Mouse (Mus musculus) liver, embryonic 13.5 days (tissue): ENCODE measurements around the gene Fam71d. TPM values are rescaled to one million over a fixed set of nuclear protein-coding genes. Genes with fewer than 3 reads are reported as not detected.

Experiments used
- ATAC-seq: fragments of 200-750 bp; cut with Nextera tagmentation; 2 replicates; pipeline ENCODE4 v1.8.0; 2017; ENCODE audit warnings: low read depth, mild to moderate bottlenecking, moderate number of reproducible peaks, moderate library complexity
- DNase-seq: peaks from one replicate; pipeline ENCODE4 v3.0.0; 2022
- H3K27ac ChIP-seq: fragments of 300-500 bp; sonication (generic); 2 replicates; pipeline ENCODE4 v1.5.1; 2015; ENCODE audit warnings: moderate library complexity, mild to moderate bottlenecking, inconsistent platforms
- H3K27me3 ChIP-seq: fragments of 300-500 bp; sonication (generic); 2 replicates; pipeline ENCODE4 v1.6.1; 2015; ENCODE audit warnings: mild to moderate bottlenecking, inconsistent platforms
- H3K36me3 ChIP-seq: fragments of 300-500 bp; sonication (generic); 2 replicates; pipeline ENCODE4 v1.6.1; 2015; ENCODE audit warnings: mild to moderate bottlenecking, inconsistent platforms
- H3K4me1 ChIP-seq: fragments of 300-500 bp; sonication (generic); replicated peaks from 2 replicates; pipeline ENCODE4 v1.6.1; 2015; ENCODE audit warnings: inconsistent platforms
- H3K4me2 ChIP-seq: fragments of 300-500 bp; sonication (generic); 2 replicates; pipeline ENCODE4 v1.6.1; 2015; ENCODE audit warnings: inconsistent platforms, mild to moderate bottlenecking, moderate library complexity
- H3K4me3 ChIP-seq: fragments of 300-500 bp; sonication (generic); replicated peaks from 2 replicates; pipeline ENCODE4 v1.5.1; 2015; ENCODE audit warnings: mild to moderate bottlenecking, inconsistent platforms
- H3K9ac ChIP-seq: fragments of 300-500 bp; sonication (generic); 2 replicates; pipeline ENCODE4 v1.6.1; 2015; ENCODE audit warnings: mild to moderate bottlenecking, inconsistent platforms
- H3K9me3 ChIP-seq: fragments of 300-500 bp; sonication (generic); replicated peaks from 2 replicates; pipeline ENCODE4 v1.6.1; 2016; ENCODE audit warnings: inconsistent platforms
- WGBS: fragments of 180-500 bp; shearing (Covaris S2); methylation state at CpG from one replicate; pipeline ENCODE4 v1.1.7; 2015; ENCODE audit not compliant: insufficient replicate concordance; 5-methylcytosine and 5-hydroxymethylcytosine counted together
- polyA plus RNA-seq: library from polyadenylated mRNA; unstranded; fragments of >200 nt; fragmentation: Nextera tagmentation; extraction: Ambion mirVana; gene quantifications from 2 replicates; pipeline ENCODE4 v1.2.1, GENCODE M21; 2015

Fam71d gene
- polyA plus RNA-seq, 1 experiment from 2014 or later: not detected

DNA sequence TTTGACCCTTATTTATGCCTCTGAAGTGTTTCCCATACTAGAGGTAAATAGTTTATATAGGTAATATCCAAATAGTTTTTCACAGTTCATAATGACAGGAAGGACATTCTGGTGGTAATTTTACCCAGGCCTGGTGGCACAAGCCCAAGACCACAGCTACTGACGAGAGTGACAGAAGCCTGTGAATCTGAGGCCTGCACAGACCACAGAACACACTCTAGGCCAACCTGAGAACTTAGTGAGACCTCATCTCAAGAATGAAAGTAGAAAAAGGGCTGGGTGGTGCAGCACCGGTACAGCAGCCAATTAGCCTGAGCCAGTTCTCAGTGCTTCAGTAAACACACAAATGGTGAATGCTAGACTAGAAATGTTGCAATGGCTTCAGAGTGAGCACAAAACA lies 26.4 kb downstream of the Fam71d start:
- H3K27ac ChIP-seq: no peak overlapping the region
- no peak overlapping the region for H3K9ac ChIP-seq
- no peak for ATAC-seq
- H3K9me3 ChIP-seq: no peaks in the 10 kb centered on the region
- H3K36me3 ChIP-seq: no peaks in the 10 kb centered on the region
- no peak for DNase-seq
- no peak overlapping the region for H3K4me3 ChIP-seq
- H3K4me1 ChIP-seq: no peaks in the 10 kb centered on the region
- no peak overlapping the region for H3K4me2 ChIP-seq
- WGBS: 61% methylated on average over 2 of the region's 2 CpGs
- no peaks in the 10 kb centered on the region for H3K27me3 ChIP-seq

DNA sequence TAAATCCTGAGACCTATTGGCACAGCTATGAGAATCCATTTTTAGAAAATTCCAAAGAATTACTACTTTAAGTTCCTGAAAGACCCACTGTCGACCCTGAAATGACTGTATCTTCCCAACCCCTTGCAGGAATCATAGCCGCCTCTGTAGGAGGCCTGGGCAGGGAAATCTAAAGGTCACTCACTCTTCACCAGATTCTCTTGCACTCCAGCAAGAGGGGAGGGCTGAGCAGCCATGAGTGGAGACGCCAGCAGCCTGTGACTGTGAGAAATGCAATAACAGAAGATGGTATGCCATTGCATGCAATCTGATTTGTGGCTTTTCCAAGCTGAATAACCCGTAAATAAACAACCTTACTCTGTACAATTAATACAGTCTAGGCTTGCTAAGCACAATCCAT lies 36.4 kb downstream of the Fam71d start:
- Histone ChIP-seq H3K4me1 (no peaks in the 10 kb centered on the region), H3K4me2 (no peak overlapping the region), H3K36me3 (no peaks in the 10 kb centered on the region), H3K9ac (no peak overlapping the region), H3K4me3 (no peak overlapping the region), H3K9me3 (no peaks in the 10 kb centered on the region), H3K27me3 (no peaks in the 10 kb centered on the region), H3K27ac (no peak overlapping the region)
- WGBS: 54% methylated on average over 4 of the region's 4 CpGs
- ATAC-seq: no peak
- no peak for DNase-seq

DNA sequence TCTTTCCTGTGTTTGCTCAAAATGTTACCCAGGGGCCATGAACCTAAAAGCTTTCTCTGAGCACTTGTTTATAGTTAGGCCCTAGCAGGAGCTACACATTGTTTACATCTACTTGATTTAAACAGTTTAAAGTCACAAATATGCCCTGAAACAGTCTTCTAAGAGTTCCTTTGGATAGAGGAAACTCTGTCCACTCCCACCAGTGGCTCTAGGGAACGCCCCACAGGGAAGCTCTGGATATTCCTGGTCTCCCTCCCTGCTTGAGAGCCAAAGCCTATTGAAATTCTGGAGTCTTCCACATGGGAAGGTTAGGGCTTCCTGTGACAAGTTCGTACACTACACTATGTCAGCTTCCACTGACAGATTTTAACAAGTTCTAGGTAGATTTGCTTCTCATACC lies 48.3 kb downstream of the Fam71d start:
- H3K4me2 ChIP-seq: no peak overlapping the region
- no peak overlapping the region for H3K4me3 ChIP-seq
- no peaks in the 10 kb centered on the region for H3K4me1 ChIP-seq
- no peak for ATAC-seq
- WGBS: 45% methylated on average over 2 of the region's 2 CpGs
- no peak overlapping the region for H3K9ac ChIP-seq
- no peaks in the 10 kb centered on the region for H3K36me3 ChIP-seq
- H3K27me3 ChIP-seq: no peaks in the 10 kb centered on the region
- no peak overlapping the region for H3K27ac ChIP-seq
- no peaks in the 10 kb centered on the region for H3K9me3 ChIP-seq
- no peak for DNase-seq

DNA sequence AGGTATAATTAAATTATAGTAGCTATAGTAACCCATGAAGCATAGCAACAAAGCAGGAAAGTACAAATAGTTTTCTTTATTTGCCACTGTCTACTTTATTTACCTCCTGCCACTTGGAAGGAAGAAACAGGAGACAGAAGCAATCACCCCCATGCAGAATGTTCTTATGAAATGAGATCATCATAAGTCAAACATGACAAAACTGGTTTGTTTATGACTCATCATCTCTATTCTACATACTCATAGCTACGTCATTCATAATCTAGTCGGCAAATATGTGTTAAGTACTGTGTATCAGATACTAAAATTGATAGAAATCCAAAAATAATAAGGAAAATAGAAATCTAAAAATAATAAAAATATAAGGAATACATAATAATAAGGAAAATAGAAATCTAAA lies 49.0 kb downstream of the Fam71d start:
- H3K4me3 ChIP-seq: no peak overlapping the region
- H3K4me1 ChIP-seq: no peaks in the 10 kb centered on the region
- ATAC-seq (no peak), DNase-seq (no peak)
- no peak overlapping the region for H3K9ac ChIP-seq
- no peak overlapping the region for H3K4me2 ChIP-seq
- H3K36me3 ChIP-seq: no peaks in the 10 kb centered on the region
- no peaks in the 10 kb centered on the region for H3K9me3 ChIP-seq
- 75% methylated on average over 2 of the region's 2 CpGs for WGBS
- H3K27ac ChIP-seq: no peak overlapping the region
- no peaks in the 10 kb centered on the region for H3K27me3 ChIP-seq

DNA sequence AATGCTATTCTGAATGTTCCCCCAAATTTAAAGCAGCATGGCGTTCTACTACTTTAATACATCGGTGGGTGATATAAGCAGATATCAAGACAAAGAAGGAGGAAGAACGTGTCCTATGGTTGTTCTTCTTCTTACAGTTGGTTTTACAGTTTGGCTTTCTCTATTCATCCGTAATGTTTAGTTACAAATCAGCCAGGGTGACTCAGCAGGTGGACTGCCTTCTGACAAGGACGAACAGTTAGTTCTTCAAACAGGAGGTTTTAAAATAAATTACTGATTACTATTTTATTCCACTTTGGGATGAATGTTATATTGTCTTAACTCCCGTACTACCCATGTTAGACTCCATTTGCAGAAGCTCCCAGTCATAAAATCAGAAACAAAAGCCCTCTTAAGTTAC lies 54.9 kb downstream of the Fam71d start:
- H3K4me1 ChIP-seq: peaks cover 15% of the 10 kb centered on the region
- WGBS: 66% methylated on average over 6 of the region's 6 CpGs
- H3K27me3 ChIP-seq: no peaks in the 10 kb centered on the region
- no peak for ATAC-seq
- no peak for DNase-seq
- H3K9me3 ChIP-seq: no peaks in the 10 kb centered on the region
- H3K9ac ChIP-seq: no peak overlapping the region
- no peak overlapping the region for H3K4me2 ChIP-seq
- H3K36me3 ChIP-seq: no peaks in the 10 kb centered on the region
- H3K27ac ChIP-seq: no peak overlapping the region
- no peak overlapping the region for H3K4me3 ChIP-seq

DNA sequence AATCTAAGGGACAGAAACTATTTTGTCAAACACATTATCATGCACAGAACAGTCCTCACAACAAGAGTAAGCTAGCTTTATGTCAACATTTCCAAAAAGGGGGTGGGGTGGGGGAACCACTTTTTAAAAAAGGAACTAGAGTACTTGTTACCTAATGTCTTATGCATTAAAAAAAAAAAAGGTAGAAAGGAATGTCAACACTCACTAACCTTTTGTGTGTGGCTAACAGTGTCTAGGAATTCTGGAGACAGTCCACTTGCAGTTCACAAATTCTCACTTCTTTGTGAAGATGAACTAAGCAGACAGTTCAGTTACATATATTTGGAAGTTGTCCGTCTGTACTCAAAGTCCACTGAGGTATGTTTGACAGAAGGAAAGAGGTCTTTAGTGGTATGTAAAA lies 56.1 kb downstream of the Fam71d start:
- Histone ChIP-seq H3K4me3 (0 out of 2 replicates have a peak overlapping the region, but pooled peaks have one; percentile 87), H3K4me2 (peak overlapping the region; percentile 93)
- 49% methylated on average over 1 of the region's 1 CpGs for WGBS

DNA sequence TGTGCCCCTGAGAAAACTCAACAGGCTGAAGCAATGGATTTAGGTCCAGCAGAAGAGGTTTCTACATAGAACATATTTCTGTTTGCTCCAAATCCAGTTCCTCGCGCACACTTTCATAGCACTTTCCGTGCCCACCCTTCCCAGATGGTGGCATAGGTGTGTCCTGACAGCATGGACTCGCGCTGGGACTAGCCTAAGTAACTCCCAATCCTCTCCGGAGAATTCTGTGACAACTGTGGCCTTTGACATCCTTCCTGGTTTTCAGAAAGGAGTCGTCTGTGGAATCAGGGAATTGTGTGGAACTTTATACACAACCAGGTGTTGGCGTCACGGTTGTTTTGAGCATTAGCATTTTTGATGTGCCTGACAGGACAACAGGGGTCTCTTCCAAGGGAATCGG lies 56.8 kb downstream of the Fam71d start:
- no peaks in the 10 kb centered on the region for H3K27me3 ChIP-seq
- peak overlapping the region; percentile 93 for H3K4me2 ChIP-seq
- H3K27ac ChIP-seq: peak overlapping the region; percentile 41; the same call in 1 of the 2 replicates
- peak overlapping the region; percentile 87 for H3K4me3 ChIP-seq
- H3K36me3 ChIP-seq: no peaks in the 10 kb centered on the region
- DNase-seq: no peak
- WGBS: 0% methylated on average over 10 of the region's 10 CpGs
- no peaks in the 10 kb centered on the region for H3K9me3 ChIP-seq
- H3K4me1 ChIP-seq: peaks cover 15% of the 10 kb centered on the region
- H3K9ac ChIP-seq: peak overlapping the region; percentile 78
- ATAC-seq: peak; percentile 36

More for the DNA sequence above, 56.1 kb downstream of the Fam71d start:
- Histone ChIP-seq H3K9me3 (no peaks in the 10 kb centered on the region), H3K9ac (no peak overlapping the region), H3K27me3 (no peaks in the 10 kb centered on the region), H3K4me1 (peaks cover 15% of the 10 kb centered on the region), H3K36me3 (no peaks in the 10 kb centered on the region), H3K27ac (no peak overlapping the region)
- DNase-seq (no peak), ATAC-seq (no peak)

DNA sequence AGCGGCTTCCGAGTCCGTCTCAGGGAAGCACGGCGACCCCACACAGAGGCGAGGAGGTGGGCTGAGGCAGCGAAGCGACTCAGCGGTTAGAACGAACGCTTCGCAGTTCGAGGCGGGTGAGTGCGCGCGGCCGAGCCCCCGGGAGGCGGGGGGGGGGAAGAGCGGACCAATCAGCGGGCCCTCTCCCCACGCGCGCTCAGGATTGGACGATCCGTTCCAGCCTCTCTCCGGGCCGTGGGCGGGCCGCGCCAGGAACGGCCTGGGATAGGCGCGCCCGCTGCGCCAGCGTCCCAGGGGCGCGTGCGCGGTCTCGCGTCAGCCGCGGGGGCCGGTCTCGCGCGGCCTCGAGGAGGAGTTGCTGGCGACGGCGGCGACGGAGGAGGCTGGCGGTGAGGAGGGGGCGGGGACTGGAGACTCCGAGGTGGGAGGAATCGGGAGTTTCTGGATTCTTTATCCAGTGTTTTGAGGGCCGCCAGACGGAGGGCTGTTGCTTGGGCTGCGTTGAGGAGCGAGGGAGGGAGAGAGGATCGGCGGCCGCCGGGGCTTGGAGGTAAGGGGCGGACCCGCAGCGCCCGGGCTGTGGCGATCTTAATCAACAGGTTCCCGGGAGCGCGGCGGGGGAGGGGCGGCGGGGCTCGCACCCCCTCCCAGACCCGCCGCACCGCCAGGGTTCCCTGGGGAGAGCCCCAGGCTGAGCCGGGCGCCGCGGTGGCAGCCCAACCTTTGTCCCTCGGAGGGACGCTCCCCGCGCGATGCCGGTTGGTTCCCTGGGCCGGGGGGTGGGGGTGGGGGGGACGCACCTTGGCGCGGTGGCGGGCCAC lies 57.4 kb downstream of the Fam71d start, which contains the start of gene Mpp5:
Mpp5 (plus strand) TSS at position 351 of the 821 bp plus-strand sequence.
- peak within 1 kb of the TSS; percentile 75 for H3K27ac ChIP-seq

DNA sequence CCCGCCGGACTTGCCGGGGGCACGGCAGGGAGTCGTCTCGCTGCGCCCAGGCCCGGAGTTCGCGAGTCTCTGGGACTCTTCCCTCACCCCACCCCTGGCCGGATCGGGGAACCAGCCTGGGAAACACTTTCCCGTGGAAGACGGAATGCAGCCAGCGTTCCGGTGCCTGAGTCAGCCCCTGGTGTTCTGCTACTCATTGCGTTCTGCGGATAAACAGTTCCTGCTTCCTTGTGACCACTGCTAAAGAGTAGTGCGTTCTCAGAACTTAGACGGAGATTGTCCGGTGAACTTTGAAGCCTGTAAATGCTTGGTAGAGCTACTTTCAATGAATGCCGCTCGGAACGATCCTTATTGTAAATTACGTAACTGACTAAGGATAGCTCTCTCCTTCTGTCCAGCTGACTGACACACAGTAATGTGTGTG lies 58.1 kb downstream of the Fam71d start:
- peak overlapping the region; percentile 75 for H3K27ac ChIP-seq
- no peaks in the 10 kb centered on the region for H3K36me3 ChIP-seq
- H3K4me1 ChIP-seq: peaks cover 15% of the 10 kb centered on the region
- 1% methylated on average over 25 of the region's 25 CpGs for WGBS
- peak overlapping the region; percentile 93 for H3K4me2 ChIP-seq
- H3K9ac ChIP-seq: peak overlapping the region; percentile 89
- DNase-seq: peak; percentile 47
- no peaks in the 10 kb centered on the region for H3K27me3 ChIP-seq
- no peaks in the 10 kb centered on the region for H3K9me3 ChIP-seq
- peak; percentile 14 for ATAC-seq
- H3K4me3 ChIP-seq: peak overlapping the region; percentile 87

More for the DNA sequence above, 57.4 kb downstream of the Fam71d start, which contains the start of gene Mpp5:
- Histone ChIP-seq H3K9ac (peak within 1 kb of the TSS; percentile 89), H3K4me3 (peak within 1 kb of the TSS; percentile 87), H3K4me1 (peaks cover 15% of the 10 kb centered on the region), H3K4me2 (peak within 1 kb of the TSS; percentile 93), H3K9me3 (no peaks in the 10 kb centered on the region), H3K36me3 (no peaks in the 10 kb centered on the region), H3K27me3 (no peaks in the 10 kb centered on the region)
- under 1% methylated on average over 96 of the region's 98 CpGs for WGBS
- DNase-seq: peak; percentile 95
- ATAC-seq: peak; percentile 99

DNA sequence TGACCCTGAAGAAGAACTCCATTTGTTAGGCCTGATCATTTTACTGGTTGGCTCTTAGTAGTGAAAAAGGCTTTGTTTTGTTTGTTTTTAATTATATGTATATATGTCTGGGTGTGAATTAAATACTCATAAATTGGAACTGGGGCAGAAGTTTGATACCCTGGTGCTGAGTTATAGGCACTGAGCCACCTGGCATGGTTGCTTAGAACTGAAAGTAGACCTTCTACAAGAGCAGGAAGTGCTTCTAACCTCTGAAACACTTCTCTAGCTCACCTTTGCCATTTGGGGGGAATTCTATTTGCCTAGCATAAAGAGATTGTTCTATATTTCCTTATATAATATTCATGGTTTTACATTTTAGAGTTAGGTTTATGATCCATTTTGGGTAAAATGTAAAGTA lies 70.6 kb downstream of the Fam71d start:
- no peak overlapping the region for H3K27ac ChIP-seq
- no peak overlapping the region for H3K4me3 ChIP-seq
- ATAC-seq (no peak), DNase-seq (no peak)
- no peak overlapping the region for H3K4me2 ChIP-seq
- H3K9ac ChIP-seq: no peak overlapping the region
- H3K27me3 ChIP-seq: no peaks in the 10 kb centered on the region
- no peaks in the 10 kb centered on the region for H3K9me3 ChIP-seq
- no peaks in the 10 kb centered on the region for H3K36me3 ChIP-seq
- peaks cover 3% of the 10 kb centered on the region; the same call in 1 of the 2 replicates for H3K4me1 ChIP-seq

DNA sequence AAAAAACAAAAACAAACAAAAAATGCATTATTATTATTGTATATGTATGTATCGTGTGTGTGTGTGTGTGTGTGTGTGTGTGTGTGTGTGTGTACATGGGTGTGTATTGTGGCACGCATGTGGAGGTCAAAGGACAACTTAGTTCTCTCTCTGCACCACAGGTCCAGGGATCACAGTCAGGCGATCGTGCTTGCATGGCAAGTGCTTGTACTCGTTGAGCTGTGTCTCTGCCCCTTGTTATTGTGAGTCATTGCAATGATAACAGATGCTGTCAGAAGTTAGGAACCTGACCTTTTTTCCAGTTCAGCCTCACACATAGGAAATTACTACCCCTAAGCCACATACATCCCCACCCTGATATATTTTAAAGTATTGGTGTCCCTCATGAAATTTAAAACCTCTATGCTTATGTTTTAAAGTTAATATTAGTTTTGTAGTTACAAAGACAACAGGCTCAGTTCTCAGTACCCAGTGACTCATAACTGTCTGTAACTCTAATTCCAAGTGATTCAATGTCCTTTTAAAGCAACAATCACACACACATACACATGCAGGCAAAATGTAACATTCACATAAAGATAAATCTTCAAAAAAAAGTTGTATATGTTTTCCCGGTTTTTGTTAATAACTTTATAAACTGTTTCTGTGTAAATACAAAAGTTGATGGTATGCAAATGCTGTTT lies 77.8 kb downstream of the Fam71d start:
- no peak for DNase-seq
- Histone ChIP-seq H3K9ac (no peak overlapping the region), H3K27ac (no peak overlapping the region), H3K4me2 (no peak overlapping the region), H3K4me3 (no peak overlapping the region), H3K4me1 (0 out of 2 replicates have a peak, but pooled peaks cover 2% of the 10 kb centered on the region), H3K9me3 (no peaks in the 10 kb centered on the region), H3K36me3 (no peaks in the 10 kb centered on the region), H3K27me3 (no peaks in the 10 kb centered on the region)
- ATAC-seq: no peak
- 73% methylated on average over 6 of the region's 6 CpGs for WGBS
